Mouse (Mus musculus): ENCODE results near the gene Olfr742. TPM values are rescaled to one million over a fixed set of nuclear protein-coding genes. Genes with fewer than 3 reads are reported as not detected.

Gene Olfr742
- not detected in 2 replicates for polyA plus RNA-seq (2014; fragmentation: Nextera tagmentation; extraction: Ambion mirVana)

- no peak for ATAC-seq (replicated peaks; ENCODE audit: insufficient number of reproducible peaks, low FRiP score, low TSS enrichment)
- H3K27ac ChIP-seq (ENCODE audit: low read depth, low read length) = no peak within 1 kb of the TSS
- H3K4me2 ChIP-seq = no peak within 1 kb of the TSS
- H3K27me3 ChIP-seq (ENCODE audit: control insufficient read depth, insufficient read depth, low read length) = no peaks in the 10 kb centered on the region
- H3K9me3 ChIP-seq (replicated peaks; ENCODE audit: control insufficient read depth, low read length) = no peaks in the 10 kb centered on the region
- no peaks in the 10 kb centered on the region for H3K36me3 ChIP-seq (ENCODE audit: control insufficient read depth, insufficient read depth, low read length)
- H3K4me1 ChIP-seq (ENCODE audit: control insufficient read depth, insufficient read depth, low read length) = no peaks in the 10 kb centered on the region
- WGBS (ENCODE audit: insufficient replicate concordance) = 58% methylated on average over 2 of the region's 2 CpGs
- H3K4me3 ChIP-seq (ENCODE audit: low read depth, low read length) = no peak within 1 kb of the TSS
- no peak within 1 kb of the TSS for H3K9ac ChIP-seq (ENCODE audit: low read depth, low read length)
These were observed at the start of gene Olfr742 for GRCm38 (mm10) chr14:50503300-50503699. Gene Olfr742 (plus strand): TSS chr14:50503600.

DNA sequence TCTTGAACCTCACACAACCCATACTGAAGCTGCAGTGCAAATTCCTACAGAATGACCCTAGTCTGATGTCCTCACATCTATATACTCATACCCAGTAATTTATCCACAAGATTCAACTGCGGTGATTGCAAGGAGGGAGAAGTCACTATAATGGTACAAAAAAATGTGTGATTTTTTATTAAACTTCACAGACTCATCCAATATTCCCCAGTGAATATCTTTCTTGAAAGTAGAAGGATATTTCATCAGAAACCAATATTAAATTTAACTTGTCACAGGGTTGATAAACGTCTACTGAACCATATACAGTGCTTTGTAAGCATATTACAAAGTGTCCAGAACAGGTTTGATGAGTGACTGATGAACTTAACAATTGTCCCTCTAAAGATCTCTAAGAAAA is 31.0 kb upstream of the Olfr742 start, which contains the start of gene Olfr741:
Gene Olfr741, plus strand, starts transcription at position 301 of the 400 bp plus-strand sequence.
- WGBS (ENCODE audit: insufficient replicate concordance) = 59% methylated on average over 2 of the region's 2 CpGs
- no peaks in the 10 kb centered on the region for H3K36me3 ChIP-seq (ENCODE audit: control insufficient read depth, insufficient read depth, low read length)

DNA sequence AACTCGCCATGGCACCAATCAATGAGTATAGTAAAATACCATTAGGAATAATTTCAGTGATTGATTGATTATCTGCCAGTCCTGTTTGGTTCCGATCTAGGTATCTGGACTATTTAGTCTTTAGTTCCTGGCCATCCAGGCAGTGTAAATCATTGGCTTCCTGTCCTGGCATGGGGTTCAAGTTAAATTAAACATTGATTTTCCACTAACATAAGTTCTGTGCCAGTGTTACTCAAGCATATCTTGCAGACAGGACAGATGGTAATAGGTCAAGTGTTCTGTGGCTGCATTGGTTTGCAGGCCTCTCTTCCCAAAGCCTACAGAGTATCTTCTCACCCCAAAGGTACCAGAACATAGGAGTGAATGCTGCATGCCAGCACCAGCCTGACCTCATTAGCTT is 25.0 kb upstream of the Olfr742 start:
- WGBS (ENCODE audit: insufficient replicate concordance) = 68% methylated on average over 2 of the region's 2 CpGs
- Histone ChIP-seq H3K27ac (ENCODE audit: low read depth, low read length) (no peak overlapping the region), H3K36me3 (ENCODE audit: control insufficient read depth, insufficient read depth, low read length) (no peaks in the 10 kb centered on the region), H3K9me3 (replicated peaks; ENCODE audit: control insufficient read depth, low read length) (no peaks in the 10 kb centered on the region), H3K9ac (ENCODE audit: low read depth, low read length) (no peak overlapping the region), H3K4me1 (ENCODE audit: control insufficient read depth, insufficient read depth, low read length) (no peaks in the 10 kb centered on the region), H3K4me3 (ENCODE audit: low read depth, low read length) (no peak overlapping the region), H3K27me3 (ENCODE audit: control insufficient read depth, insufficient read depth, low read length) (no peaks in the 10 kb centered on the region), H3K4me2 (no peak overlapping the region)
- ATAC-seq (replicated peaks; ENCODE audit: insufficient number of reproducible peaks, low FRiP score, low TSS enrichment) = no peak

More for the DNA sequence above, 31.0 kb upstream of the Olfr742 start, which contains the start of gene Olfr741:
- Histone ChIP-seq H3K9me3 (replicated peaks; ENCODE audit: control insufficient read depth, low read length) (no peaks in the 10 kb centered on the region), H3K4me3 (ENCODE audit: low read depth, low read length) (no peak within 1 kb of the TSS), H3K27me3 (ENCODE audit: control insufficient read depth, insufficient read depth, low read length) (no peaks in the 10 kb centered on the region), H3K27ac (ENCODE audit: low read depth, low read length) (no peak within 1 kb of the TSS), H3K4me2 (no peak within 1 kb of the TSS), H3K9ac (ENCODE audit: low read depth, low read length) (no peak within 1 kb of the TSS), H3K4me1 (ENCODE audit: control insufficient read depth, insufficient read depth, low read length) (no peaks in the 10 kb centered on the region)
- ATAC-seq (replicated peaks; ENCODE audit: insufficient number of reproducible peaks, low FRiP score, low TSS enrichment) = no peak

DNA sequence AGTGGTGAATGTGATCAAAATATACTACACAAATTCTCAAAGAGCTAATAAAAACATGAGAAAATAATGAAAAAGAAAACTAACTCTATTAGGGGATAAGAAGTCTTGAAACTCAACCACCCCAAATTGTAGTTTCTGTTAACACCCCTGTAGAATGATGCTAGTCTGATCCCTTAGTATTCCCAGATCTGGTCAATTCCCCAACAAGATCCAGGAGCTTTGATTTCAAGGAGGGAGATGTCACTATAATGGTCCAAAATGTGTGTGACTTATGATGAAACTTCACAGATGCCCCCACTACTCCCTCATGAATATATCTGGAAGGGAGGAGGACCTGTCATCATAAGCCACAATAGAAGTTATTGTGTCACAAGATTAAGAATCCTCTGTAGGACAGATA is 18.1 kb downstream of the Olfr742 start, which contains the start of gene Olfr743:
Gene Olfr743, plus strand, starts transcription at position 301 of the 400 bp plus-strand sequence.
- Histone ChIP-seq H3K4me2 (no peak within 1 kb of the TSS), H3K9me3 (replicated peaks; ENCODE audit: control insufficient read depth, low read length) (no peaks in the 10 kb centered on the region), H3K27ac (ENCODE audit: low read depth, low read length) (no peak within 1 kb of the TSS), H3K4me1 (ENCODE audit: control insufficient read depth, insufficient read depth, low read length) (no peaks in the 10 kb centered on the region), H3K9ac (ENCODE audit: low read depth, low read length) (no peak within 1 kb of the TSS), H3K4me3 (ENCODE audit: low read depth, low read length) (no peak within 1 kb of the TSS), H3K36me3 (ENCODE audit: control insufficient read depth, insufficient read depth, low read length) (no peaks in the 10 kb centered on the region), H3K27me3 (ENCODE audit: control insufficient read depth, insufficient read depth, low read length) (no peaks in the 10 kb centered on the region)
- no peak for ATAC-seq (replicated peaks; ENCODE audit: insufficient number of reproducible peaks, low FRiP score, low TSS enrichment)

- no peaks in the 10 kb centered on the region for H3K36me3 ChIP-seq (ENCODE audit: control insufficient read depth, insufficient read depth, low read length)
- H3K27ac ChIP-seq (ENCODE audit: low read depth, low read length) = no peak overlapping the region
- WGBS (ENCODE audit: insufficient replicate concordance) = 97% methylated on average over 2 of the region's 2 CpGs
- no peak for ATAC-seq (replicated peaks; ENCODE audit: insufficient number of reproducible peaks, low FRiP score, low TSS enrichment)
- H3K4me1 ChIP-seq (ENCODE audit: control insufficient read depth, insufficient read depth, low read length) = no peaks in the 10 kb centered on the region
- no peaks in the 10 kb centered on the region for H3K27me3 ChIP-seq (ENCODE audit: control insufficient read depth, insufficient read depth, low read length)
- H3K9me3 ChIP-seq (replicated peaks; ENCODE audit: control insufficient read depth, low read length) = no peaks in the 10 kb centered on the region
- no peak overlapping the region for H3K4me3 ChIP-seq (ENCODE audit: low read depth, low read length)
- no peak overlapping the region for H3K4me2 ChIP-seq
- no peak overlapping the region for H3K9ac ChIP-seq (ENCODE audit: low read depth, low read length)
These were observed 49.3 kb downstream of the Olfr742 start for GRCm38 (mm10) chr14:50552734-50553133.

Other genes starting within 250 kb of the Olfr742 start
- not detected in 2 replicates for gene Olfr732, start 219.4 kb upstream of the Olfr742 start, polyA plus RNA-seq (2014; fragmentation: Nextera tagmentation; extraction: Ambion mirVana)
- not detected in 2 replicates for gene Olfr733, start 202.1 kb upstream of the Olfr742 start, polyA plus RNA-seq (2014; fragmentation: Nextera tagmentation; extraction: Ambion mirVana)
- not detected in 2 replicates for gene Olfr734, start 176.8 kb upstream of the Olfr742 start, polyA plus RNA-seq (2014; fragmentation: Nextera tagmentation; extraction: Ambion mirVana)
- not detected in 2 replicates for gene Olfr735, start 154.7 kb upstream of the Olfr742 start, polyA plus RNA-seq (2014; fragmentation: Nextera tagmentation; extraction: Ambion mirVana)
- not detected in 2 replicates for gene Tlr11, start 145.7 kb upstream of the Olfr742 start, polyA plus RNA-seq (2014; fragmentation: Nextera tagmentation; extraction: Ambion mirVana)
- not detected in 2 replicates for gene Olfr736, start 122.4 kb upstream of the Olfr742 start, polyA plus RNA-seq (2014; fragmentation: Nextera tagmentation; extraction: Ambion mirVana)
- gene Olfr738, start 96.0 kb upstream of the Olfr742 start, polyA plus RNA-seq (2014; fragmentation: Nextera tagmentation; extraction: Ambion mirVana) = not detected in 2 replicates
- not detected in 2 replicates for gene Olfr739, start 85.0 kb upstream of the Olfr742 start, polyA plus RNA-seq (2014; fragmentation: Nextera tagmentation; extraction: Ambion mirVana)
- not detected in 2 replicates for gene Olfr740, start 58.1 kb upstream of the Olfr742 start, polyA plus RNA-seq (2014; fragmentation: Nextera tagmentation; extraction: Ambion mirVana)
- not detected in 2 replicates for gene Olfr741, start 30.9 kb upstream of the Olfr742 start, polyA plus RNA-seq (2014; fragmentation: Nextera tagmentation; extraction: Ambion mirVana)
- not detected in 2 replicates for gene Olfr743, start 18.2 kb downstream of the Olfr742 start, polyA plus RNA-seq (2014; fragmentation: Nextera tagmentation; extraction: Ambion mirVana)
- gene Olfr744, start 111.3 kb downstream of the Olfr742 start, polyA plus RNA-seq (2014; fragmentation: Nextera tagmentation; extraction: Ambion mirVana) = not detected in 2 replicates
- not detected in 2 replicates for gene Olfr745, start 135.8 kb downstream of the Olfr742 start, polyA plus RNA-seq (2014; fragmentation: Nextera tagmentation; extraction: Ambion mirVana)
- not detected in 2 replicates for gene Olfr746, start 143.5 kb downstream of the Olfr742 start, polyA plus RNA-seq (2014; fragmentation: Nextera tagmentation; extraction: Ambion mirVana)
- not detected in 2 replicates for gene Olfr747, start 189.6 kb downstream of the Olfr742 start, polyA plus RNA-seq (2014; fragmentation: Nextera tagmentation; extraction: Ambion mirVana)
- not detected in 2 replicates for gene Olfr748, start 203.8 kb downstream of the Olfr742 start, polyA plus RNA-seq (2014; fragmentation: Nextera tagmentation; extraction: Ambion mirVana)
- not detected in 2 replicates for gene Olfr749, start 241.5 kb downstream of the Olfr742 start, polyA plus RNA-seq (2014; fragmentation: Nextera tagmentation; extraction: Ambion mirVana)

Measured in heart, embryonic 11.5 days (tissue).